Mouse (Mus musculus) c-Kit-positive CD71-positive TER-119-positive erythroid progenitor cells, embryonic 14.5 days (primary cell): ENCODE data around the gene Usp2.

Source experiments
- DNase-seq: peaks from one replicate; pipeline ENCODE4 v3.0.0-alpha.2; 2013; ENCODE audit warnings: low spot score

Usp2 gene

DNA sequence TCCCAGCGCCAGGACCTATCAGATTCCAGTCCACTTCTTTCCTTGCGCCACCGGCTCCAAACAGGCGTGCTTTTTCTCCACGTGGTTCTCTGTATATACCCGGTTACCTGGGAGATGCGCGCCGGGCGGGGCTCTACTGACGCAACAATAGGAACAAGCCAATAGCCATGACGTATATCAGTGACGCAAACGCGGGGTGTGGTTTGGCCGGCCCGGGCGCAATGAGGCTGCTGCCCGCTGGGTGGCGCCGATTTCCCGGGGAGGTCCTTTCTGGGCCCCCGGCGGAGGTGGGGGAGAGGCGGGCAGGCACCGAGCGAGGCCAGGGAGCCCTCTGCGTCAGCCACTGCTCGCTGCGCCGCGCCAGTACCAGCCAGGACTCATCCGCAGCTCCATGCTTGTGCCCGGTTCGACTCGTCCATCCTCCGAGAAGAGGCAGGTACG lies at the start of gene Usp2:
TSS of gene Usp2 (plus strand) at position 237 of the 441 bp plus-strand sequence.
- DNase-seq: peak; percentile 92

DNA sequence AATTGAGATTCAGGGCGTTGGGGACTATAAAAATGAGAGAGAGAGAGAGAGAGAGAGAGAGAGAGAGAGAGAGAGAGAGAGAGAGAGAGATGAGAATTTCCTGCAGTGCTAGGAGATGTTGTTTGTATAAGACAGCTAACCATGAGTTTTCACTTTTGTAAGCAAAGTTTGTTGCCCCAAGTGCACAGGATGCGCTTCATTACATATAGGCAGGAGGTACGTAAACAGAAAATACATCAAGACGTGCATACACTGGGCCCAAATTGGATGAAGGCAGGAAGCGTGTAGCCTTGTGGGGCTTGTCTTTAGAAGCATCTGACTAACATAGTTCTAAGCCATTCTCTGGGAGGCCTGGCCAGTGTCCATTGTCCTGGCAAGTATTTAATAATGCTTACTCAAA lies 49.0 kb upstream of the Usp2 start:
- DNase-seq: no peak

GRCm38 (mm10) chr9:44020001-44020400 lies 46.8 kb upstream of the Usp2 start:
- DNase-seq: no peak

DNA sequence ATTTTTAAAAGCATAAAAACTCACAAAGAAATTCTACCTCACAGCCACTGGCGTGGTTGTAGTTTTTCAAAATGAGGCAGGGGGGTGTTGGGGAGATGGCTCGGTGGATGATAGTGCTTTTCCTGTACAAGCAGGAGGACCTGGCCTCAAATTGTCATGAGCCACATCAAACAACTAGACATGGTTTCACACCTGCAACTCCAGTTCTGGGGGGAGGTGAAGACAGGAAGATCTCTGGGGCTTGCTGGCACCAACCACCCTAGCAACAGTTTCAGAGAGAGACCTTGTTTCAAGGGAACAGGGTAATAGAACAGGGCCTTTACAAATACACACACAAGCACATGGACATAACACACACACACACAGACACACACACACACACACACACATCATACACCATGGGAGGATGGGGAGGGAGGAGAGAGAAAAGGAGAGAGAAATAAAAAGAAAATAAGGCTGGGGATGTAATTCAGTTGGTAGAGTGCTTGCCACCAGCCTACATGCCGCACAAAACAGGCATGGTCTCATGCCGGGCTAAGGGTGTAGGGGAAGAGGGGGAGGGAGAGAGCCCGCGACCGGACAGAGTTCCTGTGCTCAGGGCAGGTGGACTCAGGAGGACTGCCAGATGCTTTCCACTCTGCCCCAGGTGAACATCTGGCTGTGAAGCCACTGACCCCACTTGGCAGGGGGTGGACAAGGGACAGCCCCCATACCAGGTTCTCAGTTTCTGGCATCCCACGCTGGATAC lies 44.5 kb upstream of the Usp2 start:
- DNase-seq: no peak

DNA sequence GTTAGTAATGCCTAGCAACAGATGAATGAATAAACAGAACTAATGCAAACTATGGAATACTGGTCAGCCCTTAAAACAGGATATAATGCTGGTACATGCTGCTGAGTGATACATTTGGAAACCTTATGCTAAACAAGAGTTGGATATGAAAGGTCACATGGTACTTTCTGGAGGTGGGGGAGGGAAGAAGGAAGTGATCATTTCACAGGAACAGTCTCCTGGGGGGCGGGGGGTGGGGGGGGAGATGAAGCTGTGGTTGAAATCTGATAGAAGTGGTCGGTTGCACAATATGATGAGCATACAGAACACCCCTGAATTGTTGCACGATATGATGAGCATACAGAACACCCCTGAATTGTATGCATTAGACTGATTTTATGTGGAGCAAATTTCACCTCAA lies 42.7 kb upstream of the Usp2 start:
- no peak for DNase-seq

- no peak for DNase-seq
These were observed 37.1 kb upstream of the Usp2 start for GRCm38 (mm10) chr9:44029580-44030236.

- DNase-seq: no peak
These were observed 36.2 kb upstream of the Usp2 start for GRCm38 (mm10) chr9:44030646-44031045.

GRCm38 (mm10) chr9:44031079-44031478 lies 35.7 kb upstream of the Usp2 start:
- no peak for DNase-seq

GRCm38 (mm10) chr9:44031946-44032345 lies 34.9 kb upstream of the Usp2 start:
- no peak for DNase-seq

- no peak for DNase-seq
These were observed 33.5 kb upstream of the Usp2 start for GRCm38 (mm10) chr9:44033317-44033716.

- no peak for DNase-seq
These were observed 32.7 kb upstream of the Usp2 start for GRCm38 (mm10) chr9:44033957-44034727.

DNA sequence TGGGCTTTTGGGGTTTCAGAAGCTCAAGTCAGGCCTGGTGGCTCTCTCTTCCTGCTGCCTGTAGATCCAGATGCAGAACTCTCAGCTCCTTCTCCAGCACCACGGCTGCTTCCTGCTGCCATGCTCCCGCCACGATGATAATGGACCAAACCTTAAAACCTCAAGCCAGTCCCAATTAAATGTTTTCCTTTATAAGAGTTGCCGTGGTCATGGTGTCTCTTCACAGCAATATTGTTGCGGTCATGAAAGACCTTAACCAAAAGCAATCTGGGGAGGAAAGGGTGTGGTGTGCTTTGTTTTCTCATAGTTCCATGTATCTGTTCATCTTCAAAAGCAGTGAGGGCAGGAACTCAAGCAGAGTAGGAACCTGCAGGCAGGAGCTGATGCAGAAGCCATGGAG lies 29.7 kb upstream of the Usp2 start:
- no peak for DNase-seq

- no peak for DNase-seq
These were observed 25.1 kb upstream of the Usp2 start for GRCm38 (mm10) chr9:44041511-44042395.

GRCm38 (mm10) chr9:44042396-44042680 lies 24.5 kb upstream of the Usp2 start:
- DNase-seq: no peak

DNA sequence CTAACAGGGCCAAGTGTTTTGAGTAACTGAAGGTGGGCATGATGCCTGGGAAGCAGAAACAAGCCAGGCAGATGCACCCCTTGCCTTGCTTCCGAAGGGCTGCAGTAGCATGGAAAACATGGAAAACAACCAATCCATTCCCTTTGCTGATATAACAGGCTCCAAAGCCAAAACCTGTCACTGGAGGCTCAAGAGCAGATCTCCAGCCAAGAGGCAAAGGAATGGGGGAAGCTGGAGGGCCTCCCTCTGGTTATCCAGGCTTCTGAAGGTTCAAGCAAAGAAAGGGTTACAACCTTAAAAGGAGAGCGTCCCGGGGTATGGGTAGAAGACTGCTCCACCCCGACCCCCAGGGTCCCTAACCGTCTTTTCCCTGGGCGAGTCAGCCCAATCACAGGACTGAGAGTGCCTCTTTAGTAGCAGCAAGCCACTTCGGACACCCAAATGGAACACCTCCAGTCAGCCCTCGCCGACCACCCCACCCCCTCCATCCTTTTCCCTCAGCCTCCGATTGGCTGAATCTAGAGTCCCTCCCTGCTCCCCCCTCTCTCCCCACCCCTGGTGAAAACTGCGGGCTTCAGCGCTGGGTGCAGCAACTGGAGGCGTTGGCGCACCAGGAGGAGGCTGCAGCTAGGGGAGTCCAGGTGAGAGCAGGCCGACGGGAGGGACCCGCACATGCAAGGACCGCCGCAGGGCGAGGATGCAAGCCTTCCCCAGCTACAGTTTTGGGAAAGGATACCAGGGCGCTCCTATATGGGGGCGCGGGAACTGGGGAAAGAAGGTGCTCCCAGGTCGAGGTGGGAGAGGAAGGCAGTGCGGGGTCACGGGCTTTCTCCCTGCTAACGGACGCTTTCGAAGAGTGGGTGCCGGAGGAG lies 23.7 kb upstream of the Usp2 start, which contains the start of gene Thy1:
TSS of gene Thy1 (plus strand) at position 549 of the 872 bp plus-strand sequence.
- DNase-seq: no peak

GRCm38 (mm10) chr9:44043708-44044425 lies 23.0 kb upstream of the Usp2 start:
- no peak for DNase-seq

DNA sequence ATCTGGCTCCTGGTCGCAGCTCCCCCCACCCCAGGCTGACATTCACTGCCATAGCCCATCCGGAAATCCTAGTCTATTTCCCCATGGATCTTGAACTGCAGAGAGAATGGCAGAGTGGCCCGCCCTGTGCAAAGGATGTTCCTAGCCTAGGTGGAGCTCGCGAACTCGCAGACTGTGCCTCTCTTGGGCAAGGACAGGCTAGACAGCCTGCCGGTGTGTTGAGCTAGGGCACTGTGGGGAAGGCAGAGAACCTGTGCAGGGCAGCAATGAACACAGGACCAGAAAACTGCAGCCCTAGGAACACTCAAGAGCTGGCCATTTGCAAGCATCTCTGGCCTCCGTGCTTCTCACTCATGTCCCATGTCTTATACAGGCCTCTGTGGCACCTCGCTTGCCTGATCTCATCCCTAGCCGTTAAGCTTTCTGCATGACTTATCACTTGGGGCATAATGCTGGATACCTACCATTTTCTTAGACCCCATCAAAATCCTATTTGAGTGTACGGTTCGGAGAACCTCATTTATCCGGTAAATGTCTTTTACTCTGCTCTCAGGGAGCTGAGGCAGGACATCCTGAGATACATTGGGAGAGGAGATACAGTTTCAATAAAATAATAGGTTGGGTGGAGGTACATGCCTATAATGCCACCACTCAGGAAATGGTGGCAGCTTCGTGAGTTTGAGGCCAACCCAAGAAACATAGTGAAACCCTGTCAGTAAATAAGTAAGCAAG lies 22.2 kb upstream of the Usp2 start:
- DNase-seq: no peak

- no peak for DNase-seq
These were observed 21.5 kb upstream of the Usp2 start for GRCm38 (mm10) chr9:44045158-44045883.

DNA sequence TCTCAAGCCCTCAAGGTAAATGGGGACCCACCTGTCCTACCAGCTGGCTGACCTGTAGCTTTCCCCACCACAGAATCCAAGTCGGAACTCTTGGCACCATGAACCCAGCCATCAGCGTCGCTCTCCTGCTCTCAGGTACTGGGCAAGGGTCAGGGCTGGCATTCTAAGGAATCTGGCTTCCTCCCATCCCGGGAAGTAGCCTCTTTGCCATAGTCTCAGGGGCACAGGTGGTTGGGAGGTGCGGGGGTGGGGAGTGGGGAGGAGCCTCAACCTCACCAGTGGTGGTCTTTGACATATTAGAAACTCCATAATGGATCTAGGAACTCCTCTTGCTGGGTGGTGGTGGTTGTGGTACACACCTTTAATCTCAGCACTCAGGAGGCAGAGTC lies 20.9 kb upstream of the Usp2 start:
- DNase-seq: no peak
